Mouse (Mus musculus) midbrain, postnatal 0 days (tissue): ENCODE measurements around the gene C130026I21Rik. TPM values are rescaled to one million over a fixed set of nuclear protein-coding genes. Genes with fewer than 3 reads are reported as not detected.
"Not testable (repeated sequence)": the region's sequence is repeated elsewhere in the genome, so short reads cannot be mapped to it uniquely, and the experiment has no call there.

Experiments
- ATAC-seq: fragments of 200-750 bp; cut with Nextera tagmentation; 2 replicates; pipeline ENCODE4 v1.8.0; 2017; ENCODE audit warnings: moderate number of reproducible peaks, mild to moderate bottlenecking, moderate TSS enrichment, moderate library complexity; ENCODE audit not compliant: low FRiP score
- DNase-seq: peaks from one replicate; pipeline ENCODE4 v3.0.0-alpha.2; 2015; ENCODE audit warnings: low spot score
- H3K27ac ChIP-seq: fragments of 300-500 bp; sonication (generic); 2 replicates; pipeline ENCODE4 v1.5.1; 2014; ENCODE audit warnings: low read depth, mild to moderate bottlenecking, low read length, mixed read lengths
- H3K27me3 ChIP-seq: fragments of 300-500 bp; sonication (generic); 2 replicates; pipeline ENCODE4 v1.6.1; 2014; ENCODE audit warnings: low read length, control low read depth, mixed read lengths; ENCODE audit not compliant: insufficient read depth
- H3K36me3 ChIP-seq: fragments of 300-500 bp; sonication (generic); 2 replicates; pipeline ENCODE4 v1.6.1; 2014; ENCODE audit warnings: low read length, control low read depth, mixed read lengths; ENCODE audit not compliant: insufficient read depth
- H3K4me1 ChIP-seq: fragments of 300-500 bp; sonication (generic); 2 replicates; pipeline ENCODE4 v1.6.1; 2014; ENCODE audit warnings: mild to moderate bottlenecking, control low read depth, antibody characterized with exemption, low read length, mixed read lengths; ENCODE audit not compliant: insufficient read depth
- H3K4me2 ChIP-seq: fragments of 300-500 bp; sonication (generic); 2 replicates; pipeline ENCODE4 v1.6.1; 2014; ENCODE audit warnings: low read depth, mild to moderate bottlenecking, low read length, mixed read lengths; ENCODE audit not compliant: poor library complexity, severe bottlenecking
- H3K4me3 ChIP-seq: fragments of 300-500 bp; sonication (generic); 2 replicates; pipeline ENCODE4 v1.5.1; 2014; ENCODE audit warnings: low read depth, mild to moderate bottlenecking, low read length, moderate library complexity
- H3K9ac ChIP-seq: fragments of 300-500 bp; sonication (generic); replicated peaks from 2 replicates; pipeline ENCODE4 v1.6.1; 2014; ENCODE audit warnings: mild to moderate bottlenecking, low read length, moderate library complexity, mixed read lengths; ENCODE audit not compliant: poor library complexity, severe bottlenecking
- H3K9me3 ChIP-seq: fragments of 300-500 bp; sonication (generic); 2 replicates; pipeline ENCODE4 v1.6.1; 2016; ENCODE audit warnings: low read length, control low read depth
- WGBS: fragments of 180-500 bp; shearing (Covaris S2); extraction: QIAGEN DNeasy Blood & Tissue Kit; methylation state at CpG from one replicate; pipeline ENCODE4 v1.1.7; 2014; 5-methylcytosine and 5-hydroxymethylcytosine counted together
- polyA plus RNA-seq: library from polyadenylated mRNA; unstranded; fragments of >200 nt; fragmentation: Nextera tagmentation; extraction: Ambion mirVana; gene quantifications from 2 replicates; pipeline ENCODE4 v1.2.1, GENCODE M21; 2015
- total RNA-seq: library from RNA; depleted of rRNA; stranded (reverse); fragments of >200 nt; gene quantifications from 2 replicates; pipeline ENCODE4 v1.2.3, GENCODE M21; 2014

Gene C130026I21Rik
- total and polyA plus RNA-seq, 2 experiments from 2014 or later = not detected

DNA sequence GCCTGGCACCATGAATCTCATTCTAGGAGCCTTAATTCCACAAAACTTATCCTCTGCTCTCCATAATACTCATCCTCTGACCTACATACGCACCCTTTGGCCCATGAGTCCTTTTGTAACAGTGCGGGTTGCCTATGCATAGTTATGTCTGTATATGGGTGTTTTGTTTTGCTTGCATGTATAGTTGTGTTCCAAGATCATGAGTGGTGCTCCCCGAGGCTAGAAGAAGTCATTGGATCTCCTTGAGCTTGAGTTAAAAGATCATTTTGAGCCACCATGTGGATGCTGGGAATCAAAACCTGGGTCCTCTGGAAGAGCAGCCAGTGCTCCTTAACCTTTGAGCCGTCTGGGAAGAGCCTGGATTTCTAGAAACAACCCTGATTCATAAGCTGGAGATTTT lies 25.4 kb downstream of the C130026I21Rik start:
- 64% methylated on average over 3 of the region's 4 CpGs for WGBS
- not testable (repeated sequence) for H3K4me2 ChIP-seq, DNase-seq, H3K9ac ChIP-seq, H3K4me3 ChIP-seq, H3K27ac ChIP-seq, H3K4me1 ChIP-seq, H3K27me3 ChIP-seq, ATAC-seq, H3K36me3 ChIP-seq
- peaks cover 19% of the 10 kb centered on the region for H3K9me3 ChIP-seq

- H3K36me3 ChIP-seq, ATAC-seq, H3K4me2 ChIP-seq, H3K4me3 ChIP-seq, H3K27me3 ChIP-seq, H3K4me1 ChIP-seq, H3K9ac ChIP-seq, H3K27ac ChIP-seq, DNase-seq: not testable (repeated sequence)
- 64% methylated on average over 2 of the region's 2 CpGs for WGBS
- H3K9me3 ChIP-seq = peaks cover 27% of the 10 kb centered on the region
These were observed 27.3 kb downstream of the C130026I21Rik start for GRCm38 (mm10) chr1:85243023-85243422.

- not testable (repeated sequence) for H3K27me3 ChIP-seq, ATAC-seq, DNase-seq, H3K36me3 ChIP-seq, H3K9ac ChIP-seq, H3K4me2 ChIP-seq, H3K4me3 ChIP-seq, H3K27ac ChIP-seq, H3K4me1 ChIP-seq
- 72% methylated on average over 4 of the region's 4 CpGs for WGBS
- peaks cover 20% of the 10 kb centered on the region for H3K9me3 ChIP-seq
These were observed 31.2 kb downstream of the C130026I21Rik start for GRCm38 (mm10) chr1:85239018-85239775.

GRCm38 (mm10) chr1:85206531-85206930 lies 63.8 kb downstream of the C130026I21Rik start:
- not testable (repeated sequence) for H3K4me2 ChIP-seq, H3K9ac ChIP-seq, DNase-seq, H3K4me3 ChIP-seq, H3K36me3 ChIP-seq, ATAC-seq, H3K9me3 ChIP-seq, H3K27ac ChIP-seq, H3K4me1 ChIP-seq, H3K27me3 ChIP-seq
- WGBS = 49% methylated on average over 1 of the region's 2 CpGs

GRCm38 (mm10) chr1:85199523-85199922 lies 70.8 kb downstream of the C130026I21Rik start:
- H3K36me3 ChIP-seq, H3K9ac ChIP-seq, H3K27me3 ChIP-seq, H3K4me2 ChIP-seq, H3K4me1 ChIP-seq, H3K4me3 ChIP-seq, H3K9me3 ChIP-seq, ATAC-seq, DNase-seq, H3K27ac ChIP-seq: not testable (repeated sequence)
- WGBS = 90% methylated on average over 3 of the region's 4 CpGs

GRCm38 (mm10) chr1:85198647-85199350 lies 71.6 kb downstream of the C130026I21Rik start:
- H3K4me2 ChIP-seq, H3K27ac ChIP-seq: not testable (repeated sequence)

DNA sequence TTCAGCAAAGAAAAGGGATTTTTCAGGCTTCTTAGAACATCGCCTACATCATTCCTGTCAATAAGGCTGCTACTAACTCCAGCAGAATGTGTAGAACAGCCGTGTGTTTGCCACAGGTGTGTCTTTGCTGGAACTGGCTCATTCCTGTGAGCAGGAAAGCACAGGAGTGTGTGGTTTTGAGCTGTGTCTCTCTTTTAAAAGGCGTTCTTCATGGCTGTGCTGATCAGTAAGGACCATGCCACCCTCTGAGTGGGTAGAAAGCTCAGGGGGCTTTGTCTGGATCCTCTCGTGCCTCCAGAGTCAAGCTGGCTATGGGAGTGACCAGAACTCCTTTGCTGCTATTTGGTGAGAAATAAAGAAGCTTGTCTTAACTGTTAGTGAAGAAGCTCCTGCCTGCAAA lies 73.6 kb downstream of the C130026I21Rik start:
- H3K27ac ChIP-seq, H3K4me3 ChIP-seq, DNase-seq, H3K9me3 ChIP-seq, H3K4me1 ChIP-seq, ATAC-seq, H3K4me2 ChIP-seq, H3K9ac ChIP-seq, H3K36me3 ChIP-seq, H3K27me3 ChIP-seq: not testable (repeated sequence)
- WGBS = 64% methylated on average over 4 of the region's 4 CpGs

More at GRCm38 (mm10) chr1:85198647-85199350, 71.6 kb downstream of the C130026I21Rik start:
- not testable (repeated sequence) for DNase-seq, H3K36me3 ChIP-seq, ATAC-seq, H3K4me3 ChIP-seq, H3K4me1 ChIP-seq, H3K27me3 ChIP-seq, H3K9ac ChIP-seq, H3K9me3 ChIP-seq

- H3K27ac ChIP-seq, DNase-seq, ATAC-seq, H3K4me1 ChIP-seq, H3K27me3 ChIP-seq, H3K36me3 ChIP-seq, H3K4me3 ChIP-seq, H3K9ac ChIP-seq, H3K9me3 ChIP-seq, H3K4me2 ChIP-seq: not testable (repeated sequence)
- 71% methylated on average over 5 of the region's 5 CpGs for WGBS
These were observed 76.6 kb downstream of the C130026I21Rik start for GRCm38 (mm10) chr1:85193761-85194160.
